Mouse (Mus musculus) activated CD4-positive, CD25-positive, alpha-beta regulatory T cell (primary cell): Measurements from ENCODE around the gene Bcl2l15. TPM values are rescaled to one million over a fixed set of nuclear protein-coding genes. Genes with fewer than 3 reads are reported as not detected.

ENCODE experiments used
- polyA plus RNA-seq, 2 experiments: library from polyadenylated mRNA; unstranded; fragments of 100-300 nt; shearing (Covaris generic); gene quantifications; one replicate each; pipeline ENCODE4 v1.2.1; 2017

The Bcl2l15 gene
- 1 to 10 TPM; 3.9 to 4.2 TPM for polyA plus RNA-seq

DNA sequence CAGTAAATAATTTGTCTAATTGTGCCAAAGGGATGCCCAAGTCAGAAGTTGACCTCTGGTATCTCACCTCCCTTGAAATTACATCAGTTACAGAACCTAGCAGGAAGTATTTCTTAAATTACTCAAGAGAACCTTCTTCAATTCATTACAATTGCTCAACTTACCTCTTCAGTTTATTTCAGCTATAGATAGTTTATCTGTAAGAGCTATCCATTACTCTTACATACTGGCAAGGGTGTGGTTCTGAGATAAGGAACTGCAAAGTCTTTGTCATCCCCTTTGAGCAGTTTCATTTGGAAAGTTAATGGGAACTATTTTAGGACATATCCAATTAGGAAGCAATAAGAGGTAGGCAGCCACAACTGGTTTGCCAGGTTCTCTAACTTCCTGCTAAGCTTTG lies at the start of gene Bcl2l15:
Gene Bcl2l15 (plus strand): TSS at position 176 of the 400 bp plus-strand sequence.

DNA sequence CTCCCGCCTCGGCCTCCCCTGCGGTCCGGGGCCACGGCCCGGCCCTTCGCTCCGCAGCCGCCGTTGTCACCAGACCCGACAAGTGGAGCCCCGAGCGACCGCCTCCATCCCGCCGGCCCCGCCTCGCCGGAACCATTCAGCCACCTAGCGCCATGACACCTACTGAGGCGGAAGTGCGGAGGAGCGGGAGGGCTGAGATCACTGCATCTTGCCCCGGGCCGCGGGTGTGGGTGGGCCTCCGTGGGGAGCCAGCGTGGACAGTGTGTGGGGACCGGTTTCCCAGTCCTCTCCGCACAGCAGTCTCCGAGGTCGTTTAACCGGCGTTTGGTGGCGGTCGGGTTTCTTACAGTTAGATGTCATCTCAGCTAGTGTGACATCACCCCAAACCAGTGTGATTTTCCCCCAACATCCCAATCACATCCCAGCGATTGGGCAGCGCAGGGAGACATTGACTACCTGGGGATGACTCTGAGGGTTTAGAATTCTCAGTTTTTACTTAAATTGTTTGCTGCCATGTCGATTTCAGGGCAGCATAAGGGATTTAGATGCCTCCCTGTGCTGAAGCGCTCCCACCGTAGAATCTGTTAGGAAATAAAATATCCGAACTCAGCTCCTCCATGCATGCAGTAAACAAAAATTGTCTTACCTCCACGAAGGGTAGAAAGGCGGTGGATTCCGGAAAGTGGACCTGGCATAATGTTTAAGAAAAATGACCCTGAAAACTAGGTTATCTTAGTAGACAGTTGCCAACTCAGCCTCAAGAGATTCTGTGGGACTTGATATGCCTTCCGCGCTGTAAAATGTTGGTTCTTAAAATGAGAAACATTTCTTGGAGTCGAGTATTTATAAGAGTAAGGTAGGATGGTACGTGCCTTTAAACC lies 40.9 kb upstream of the Bcl2l15 start, which contains the start of gene Hipk1:
Gene Hipk1 (minus strand): TSS at position 334 of the 881 bp plus-strand sequence.

DNA sequence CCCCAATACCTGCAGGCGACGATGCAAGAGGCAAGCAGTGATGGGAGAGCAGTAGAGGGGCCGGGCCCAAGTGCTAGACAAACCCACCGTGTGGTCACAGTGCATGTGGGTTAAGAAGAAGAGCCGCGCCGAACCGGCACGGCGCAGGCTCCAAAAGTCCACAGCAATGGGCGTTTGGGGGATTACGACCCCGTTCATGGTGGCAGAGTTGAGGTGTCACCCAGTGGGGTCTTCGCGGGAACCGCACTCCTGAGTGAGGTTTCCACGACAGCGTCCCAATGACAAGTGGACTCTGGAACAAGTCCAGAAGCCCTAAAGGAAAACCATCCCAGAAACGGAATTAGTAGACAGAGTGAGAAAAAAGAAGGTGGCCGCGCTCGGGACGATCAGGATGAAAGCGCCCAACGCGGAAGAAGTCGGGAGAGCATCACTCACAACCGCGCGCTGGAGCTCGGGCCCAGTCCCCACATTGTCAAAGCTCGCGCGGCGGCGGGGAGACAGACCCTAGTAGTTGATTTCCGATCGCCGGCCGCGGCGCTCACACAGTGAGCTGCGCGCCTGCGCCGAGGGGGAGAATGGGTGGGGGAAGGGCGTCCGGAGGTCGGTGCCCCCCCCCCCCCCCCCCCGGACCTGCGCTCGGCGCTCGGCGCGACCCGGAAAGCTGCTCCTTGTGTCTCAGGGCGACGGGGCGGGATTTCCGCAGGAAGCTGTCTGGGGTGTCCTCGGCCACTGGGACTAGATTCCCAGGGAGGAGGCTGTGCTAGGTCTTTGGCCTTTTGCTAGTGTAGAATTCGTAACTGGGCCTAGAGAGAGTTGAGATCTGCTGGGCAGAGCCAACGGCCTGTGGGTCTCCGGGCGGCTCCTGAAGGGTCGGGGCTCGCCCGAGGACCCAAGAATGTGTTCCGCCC lies 23.3 kb upstream of the Bcl2l15 start, which contains the start of the genes Dclre1b, Ap4b1 and Gm43064:
Gene Dclre1b (minus strand): TSS at position 554 of the 908 bp plus-strand sequence.
Gene Ap4b1 (plus strand): TSS at position 630 of the 908 bp plus-strand sequence.
Gene Gm43064 (plus strand): TSS at position 683 of the 908 bp plus-strand sequence.

DNA sequence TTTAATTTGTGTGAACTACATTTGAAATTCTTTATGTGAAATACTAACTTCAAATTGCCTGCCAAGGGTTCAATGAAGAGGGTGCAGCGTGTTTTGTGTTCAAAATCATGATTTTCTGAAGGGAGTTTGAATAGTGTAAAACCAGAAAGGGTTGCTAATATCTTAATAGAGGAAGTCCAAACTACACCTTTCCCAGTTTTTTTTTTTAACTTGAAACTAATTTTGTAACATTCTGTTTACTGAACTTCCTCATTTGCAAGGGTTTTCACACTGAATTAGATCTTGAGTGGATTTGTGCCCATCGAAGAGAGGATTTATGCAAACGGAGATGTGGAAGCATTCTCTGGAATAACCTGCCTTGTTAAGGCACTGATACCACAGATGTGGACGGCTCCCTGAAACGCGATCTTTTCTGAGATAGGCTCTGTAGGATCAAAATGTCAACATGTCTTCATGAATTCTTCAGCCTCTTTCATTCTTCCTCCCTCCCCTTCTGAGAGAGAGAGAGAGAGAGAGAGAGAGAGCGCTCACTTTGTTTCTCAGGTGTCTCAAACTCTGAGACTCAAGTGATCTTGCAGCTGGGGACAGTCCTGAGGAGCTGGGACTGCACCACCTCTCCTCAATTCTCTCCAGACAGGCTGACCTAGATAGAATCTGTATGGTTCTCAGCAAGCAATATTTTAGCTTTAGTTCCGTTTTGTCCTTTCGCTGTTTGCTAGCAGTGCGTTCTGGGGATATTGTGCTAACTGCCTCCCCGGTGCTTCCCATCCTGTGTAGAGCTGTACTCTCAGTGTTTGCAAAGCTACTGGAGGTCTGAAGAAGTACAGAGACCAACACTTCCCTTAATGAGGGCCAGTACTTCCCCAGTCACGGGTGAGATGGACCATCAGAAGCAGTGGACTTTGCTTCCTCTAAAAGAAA lies 26.7 kb downstream of the Bcl2l15 start, which contains the start of gene Ptpn22:
Gene Ptpn22 (plus strand): TSS at position 915 of the 921 bp plus-strand sequence.

Other genes with a start within 250 kb of the Bcl2l15 start
- 1 to 10 TPM; 2.6 to 3.6 TPM for gene Atg4a-ps, start 186.5 kb upstream of the Bcl2l15 start, polyA plus RNA-seq
- gene Olfml3, start 94.6 kb upstream of the Bcl2l15 start, polyA plus RNA-seq: 1 to 10 TPM in 1 of 2 experiments, under 1 TPM in 1; 0.18 to 1.1 TPM
- gene Gm10964, start 93.2 kb upstream of the Bcl2l15 start, polyA plus RNA-seq: not detected
- 10 to 100 TPM; 26.7 to 32.2 TPM for gene Hipk1, start 41.0 kb upstream of the Bcl2l15 start, polyA plus RNA-seq
- gene Dclre1b, start 23.2 kb upstream of the Bcl2l15 start, polyA plus RNA-seq: 10 to 100 TPM; 17.7 to 25.7 TPM
- gene Ap4b1, start 23.1 kb upstream of the Bcl2l15 start, polyA plus RNA-seq: 10 to 100 TPM; 26.5 to 32.2 TPM
- gene Gm43064, start 23.0 kb upstream of the Bcl2l15 start, polyA plus RNA-seq: under 1 TPM in 1 of 2 experiments, not detected in 1; 0.48 TPM
- 100 to 1,000 TPM; 238 to 312 TPM for gene Ptpn22, start 27.2 kb downstream of the Bcl2l15 start, polyA plus RNA-seq
- gene Rsbn1, start 81.5 kb downstream of the Bcl2l15 start, polyA plus RNA-seq: 10 to 100 TPM; 25.2 to 26.3 TPM
- 10 to 100 TPM; 57.3 to 69.8 TPM for gene Phtf1, start 135.5 kb downstream of the Bcl2l15 start, polyA plus RNA-seq